Mouse (Mus musculus): ENCODE measurements around the gene Agbl5.

The Agbl5 gene

DNA sequence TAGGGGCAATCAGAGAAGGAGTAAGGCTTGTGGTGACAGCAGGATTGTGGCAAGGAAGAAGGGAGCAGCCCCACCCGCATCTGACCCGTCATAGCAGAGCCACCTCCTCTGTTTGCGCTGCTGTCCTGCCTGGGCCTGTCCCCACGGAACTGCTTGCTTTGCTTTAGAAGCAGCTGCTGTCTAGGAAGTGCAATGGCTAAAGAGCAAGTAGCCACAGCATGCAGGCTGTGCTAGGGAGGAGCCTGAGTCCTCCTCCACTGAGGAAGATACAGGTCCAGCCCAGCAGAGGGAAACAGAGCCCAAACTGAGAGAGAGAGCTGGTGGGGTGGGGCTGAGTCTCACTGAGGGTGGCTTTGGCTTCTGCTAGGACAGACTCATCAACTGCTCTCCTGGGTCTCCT, 24.6 kb upstream of the Agbl5 start:
- Histone ChIP-seq H3K4me1 (replicated peaks; ENCODE audit: low read depth, low read length) (peaks cover 38% of the 10 kb centered on the region), H3K27me3 (ENCODE audit: insufficient read depth, low read length) (peaks cover 12% of the 10 kb centered on the region), H3K4me3 (replicated peaks; ENCODE audit: low read length) (peak overlapping the region; percentile 30; the same call in 1 of the 2 replicates), H3K9me3 (ENCODE audit: low read length) (no peaks in the 10 kb centered on the region), H3K36me3 (ENCODE audit: insufficient read depth, low read length) (no peaks in the 10 kb centered on the region)
- no peak for TF ChIP-seq CTCF (conservative IDR thresholded peaks at IDR 0.05; ENCODE audit: low read length)

DNA sequence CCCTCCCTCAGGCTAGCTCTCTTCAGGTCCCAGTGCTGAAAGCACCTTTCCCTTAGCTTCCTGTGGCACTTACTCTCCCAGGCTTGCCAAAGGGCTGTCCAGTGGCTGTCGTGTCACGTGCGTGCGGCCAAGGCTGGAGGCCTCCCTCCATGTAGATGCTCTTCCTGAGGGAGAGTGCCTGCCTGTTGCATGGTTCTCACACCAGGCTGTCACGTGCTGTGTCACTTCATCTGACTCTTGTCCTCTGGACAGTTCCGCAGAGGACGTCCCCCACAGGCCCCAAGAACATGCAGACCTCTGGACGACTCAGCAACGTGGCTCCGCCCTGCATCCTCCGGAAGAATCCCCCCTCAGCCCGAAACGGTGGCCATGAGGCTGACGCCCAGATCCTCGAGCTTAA, 24.2 kb upstream of the Agbl5 start:
- Histone ChIP-seq H3K4me3 (replicated peaks; ENCODE audit: low read length) (peak overlapping the region; percentile 30), H3K9me3 (ENCODE audit: low read length) (no peaks in the 10 kb centered on the region), H3K4me1 (replicated peaks; ENCODE audit: low read depth, low read length) (peaks cover 38% of the 10 kb centered on the region), H3K27me3 (ENCODE audit: insufficient read depth, low read length) (peaks cover 12% of the 10 kb centered on the region), H3K36me3 (ENCODE audit: insufficient read depth, low read length) (no peaks in the 10 kb centered on the region)
- TF ChIP-seq CTCF (conservative IDR thresholded peaks at IDR 0.05; ENCODE audit: low read length), result no peak
- no peak for TF ChIP-seq POU5F1 (IDR thresholded peaks at IDR 0.05; ENCODE audit: borderline replicate concordance, low read length)
- TF ChIP-seq NANOG (IDR thresholded peaks at IDR 0.05; ENCODE audit: borderline replicate concordance, low read length), result no peak

DNA sequence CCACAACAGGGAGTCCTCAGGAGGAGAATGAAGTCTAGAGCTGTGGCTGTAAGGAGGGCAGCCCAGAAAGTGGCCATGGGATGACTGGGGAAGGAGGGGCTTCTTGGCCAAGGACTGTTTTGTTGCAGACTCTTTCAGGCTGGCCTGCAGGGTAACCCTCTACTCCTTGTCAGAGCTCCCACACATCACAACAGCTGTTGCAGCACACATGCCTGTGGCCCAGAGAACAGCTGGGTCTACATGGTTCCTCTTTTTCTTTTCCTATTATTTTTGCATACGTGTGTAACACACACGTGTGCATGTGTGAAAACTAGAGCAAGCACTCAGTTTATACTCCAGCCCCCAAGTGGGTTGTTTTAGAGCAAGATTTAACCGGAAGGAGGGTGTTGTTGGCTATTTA, 21.6 kb upstream of the Agbl5 start:
- TF ChIP-seq NANOG (IDR thresholded peaks at IDR 0.05; ENCODE audit: borderline replicate concordance, low read length), result no peak
- TF ChIP-seq CTCF (conservative IDR thresholded peaks at IDR 0.05; ENCODE audit: low read length), result no peak
- no peak for TF ChIP-seq POU5F1 (IDR thresholded peaks at IDR 0.05; ENCODE audit: borderline replicate concordance, low read length)
- Histone ChIP-seq H3K4me1 (replicated peaks; ENCODE audit: low read depth, low read length) (peaks cover 57% of the 10 kb centered on the region), H3K36me3 (ENCODE audit: insufficient read depth, low read length) (peaks cover 16% of the 10 kb centered on the region), H3K27me3 (ENCODE audit: insufficient read depth, low read length) (peaks cover 12% of the 10 kb centered on the region; the same call in 1 of the 2 replicates), H3K9me3 (ENCODE audit: low read length) (no peaks in the 10 kb centered on the region), H3K4me3 (replicated peaks; ENCODE audit: low read length) (no peak overlapping the region)

DNA sequence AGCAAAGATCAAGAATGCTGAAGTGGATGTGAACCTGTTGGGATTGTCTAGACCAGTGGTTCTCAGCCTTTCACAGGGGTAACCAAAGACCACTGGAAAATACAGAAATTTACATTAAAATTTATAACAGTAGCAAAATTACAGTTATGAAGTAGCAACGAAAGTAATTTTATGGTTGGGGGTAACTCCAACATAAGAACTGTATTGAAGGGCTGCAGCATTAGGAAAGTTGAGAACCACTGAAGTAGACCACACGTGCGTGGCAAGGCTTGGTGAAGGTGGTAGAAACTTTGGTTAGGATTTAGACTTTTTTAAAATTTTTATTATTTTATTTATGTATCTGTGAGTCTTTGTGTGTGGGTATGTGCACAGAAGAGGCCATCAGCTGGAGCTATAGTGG, 20.8 kb upstream of the Agbl5 start, which contains the start of gene Tmem214:
TSS of gene Tmem214 (plus strand) at position 301 of the 400 bp plus-strand sequence.
- no peaks in the 10 kb centered on the region for H3K9me3 ChIP-seq (ENCODE audit: low read length)
- TF ChIP-seq NANOG (IDR thresholded peaks at IDR 0.05; ENCODE audit: borderline replicate concordance, low read length), result no peak
- no peak for TF ChIP-seq CTCF (conservative IDR thresholded peaks at IDR 0.05; ENCODE audit: low read length)
- TF ChIP-seq POU5F1 (IDR thresholded peaks at IDR 0.05; ENCODE audit: borderline replicate concordance, low read length), result no peak
- H3K36me3 ChIP-seq (ENCODE audit: insufficient read depth, low read length), result peaks cover 24% of the 10 kb centered on the region
- H3K27me3 ChIP-seq (ENCODE audit: insufficient read depth, low read length), result peaks cover 12% of the 10 kb centered on the region; the same call in 1 of the 2 replicates
- peaks cover 65% of the 10 kb centered on the region for H3K4me1 ChIP-seq (replicated peaks; ENCODE audit: low read depth, low read length)
- peak within 1 kb of the TSS; percentile 92; the same call in 1 of the 2 replicates for H3K4me3 ChIP-seq (replicated peaks; ENCODE audit: low read length)

- Histone ChIP-seq H3K36me3 (ENCODE audit: insufficient read depth, low read length) (peaks cover 37% of the 10 kb centered on the region), H3K4me3 (replicated peaks; ENCODE audit: low read length) (peak overlapping the region; percentile 92), H3K9me3 (ENCODE audit: low read length) (no peaks in the 10 kb centered on the region), H3K27me3 (ENCODE audit: insufficient read depth, low read length) (peaks cover 7% of the 10 kb centered on the region; the same call in 1 of the 2 replicates), H3K4me1 (replicated peaks; ENCODE audit: low read depth, low read length) (peaks cover 67% of the 10 kb centered on the region)
- TF ChIP-seq CTCF (conservative IDR thresholded peaks at IDR 0.05; ENCODE audit: low read length) (no peak), POU5F1 (IDR thresholded peaks at IDR 0.05; ENCODE audit: borderline replicate concordance, low read length) (no peak), NANOG (IDR thresholded peaks at IDR 0.05; ENCODE audit: borderline replicate concordance, low read length) (no peak)
Measured at GRCm38 (mm10) chr5:30868981-30869380, 19.5 kb upstream of the Agbl5 start.

DNA sequence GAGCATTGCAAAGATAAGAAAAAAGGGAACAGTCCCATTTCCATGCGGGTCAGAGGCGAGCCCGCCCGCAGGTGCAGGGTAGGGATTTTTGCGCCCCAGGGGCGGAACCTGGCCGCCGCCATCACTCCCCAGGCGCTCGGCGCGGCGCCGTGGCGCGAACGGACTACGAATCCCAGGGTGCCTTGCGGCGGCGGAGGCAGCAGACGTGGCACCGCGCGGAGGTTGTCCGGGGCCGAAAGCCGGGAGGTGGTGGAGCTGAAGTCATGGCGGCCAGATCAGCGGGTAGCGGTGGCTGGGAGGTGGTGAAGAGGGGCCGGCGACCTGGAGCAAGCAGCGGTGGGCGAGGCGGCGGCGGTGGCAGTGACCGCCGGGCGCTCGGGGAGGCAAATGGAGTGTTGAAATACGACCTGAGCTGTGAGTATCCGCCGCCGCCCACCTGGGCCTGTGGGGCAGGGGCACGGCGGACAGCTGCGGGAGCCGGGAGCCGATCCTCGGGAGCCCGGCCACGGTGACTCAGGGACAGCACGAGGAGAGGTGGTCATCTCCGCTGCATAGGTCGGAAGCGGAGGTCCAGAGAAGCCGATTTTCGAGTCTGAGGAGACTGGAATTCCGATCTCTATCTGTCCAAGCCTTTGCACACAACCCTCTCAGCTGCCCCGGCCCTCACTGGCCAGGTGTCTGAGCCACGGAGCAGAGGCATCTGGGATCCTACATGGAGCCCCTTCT, 18.9 kb upstream of the Agbl5 start:
- Histone ChIP-seq H3K27me3 (ENCODE audit: insufficient read depth, low read length) (peaks cover 4% of the 10 kb centered on the region; the same call in 1 of the 2 replicates), H3K4me1 (replicated peaks; ENCODE audit: low read depth, low read length) (peaks cover 67% of the 10 kb centered on the region), H3K9me3 (ENCODE audit: low read length) (no peaks in the 10 kb centered on the region), H3K36me3 (ENCODE audit: insufficient read depth, low read length) (peaks cover 43% of the 10 kb centered on the region), H3K4me3 (replicated peaks; ENCODE audit: low read length) (peak overlapping the region; percentile 92)
- TF ChIP-seq POU5F1 (IDR thresholded peaks at IDR 0.05; ENCODE audit: borderline replicate concordance, low read length) (no peak), CTCF (conservative IDR thresholded peaks at IDR 0.05; ENCODE audit: low read length) (no peak), NANOG (IDR thresholded peaks at IDR 0.05; ENCODE audit: borderline replicate concordance, low read length) (no peak)

GRCm38 (mm10) chr5:30870131-30870406, 18.4 kb upstream of the Agbl5 start:
- peak overlapping the region; percentile 92 for H3K4me3 ChIP-seq (replicated peaks; ENCODE audit: low read length)
- H3K9me3 ChIP-seq (ENCODE audit: low read length), result no peaks in the 10 kb centered on the region
- H3K27me3 ChIP-seq (ENCODE audit: insufficient read depth, low read length), result no peaks in the 10 kb centered on the region; the same call in 1 of the 2 replicates
- TF ChIP-seq NANOG (IDR thresholded peaks at IDR 0.05; ENCODE audit: borderline replicate concordance, low read length) (no peak), CTCF (conservative IDR thresholded peaks at IDR 0.05; ENCODE audit: low read length) (no peak), POU5F1 (IDR thresholded peaks at IDR 0.05; ENCODE audit: borderline replicate concordance, low read length) (no peak)
- H3K36me3 ChIP-seq (ENCODE audit: insufficient read depth, low read length), result peaks cover 48% of the 10 kb centered on the region
- H3K4me1 ChIP-seq (replicated peaks; ENCODE audit: low read depth, low read length), result peaks cover 68% of the 10 kb centered on the region

GRCm38 (mm10) chr5:30872574-30872973, 15.9 kb upstream of the Agbl5 start:
- H3K9me3 ChIP-seq (ENCODE audit: low read length), result no peaks in the 10 kb centered on the region

GRCm38 (mm10) chr5:30874365-30874764, 14.1 kb upstream of the Agbl5 start:
- no peaks in the 10 kb centered on the region for H3K27me3 ChIP-seq (ENCODE audit: insufficient read depth, low read length)
- no peaks in the 10 kb centered on the region for H3K9me3 ChIP-seq (ENCODE audit: low read length)
- H3K36me3 ChIP-seq (ENCODE audit: insufficient read depth, low read length), result peaks cover 79% of the 10 kb centered on the region
- TF ChIP-seq POU5F1 (IDR thresholded peaks at IDR 0.05; ENCODE audit: borderline replicate concordance, low read length) (no peak), CTCF (conservative IDR thresholded peaks at IDR 0.05; ENCODE audit: low read length) (no peak), NANOG (IDR thresholded peaks at IDR 0.05; ENCODE audit: borderline replicate concordance, low read length) (no peak)
- no peak overlapping the region for H3K4me3 ChIP-seq (replicated peaks; ENCODE audit: low read length)
- peaks cover 86% of the 10 kb centered on the region for H3K4me1 ChIP-seq (replicated peaks; ENCODE audit: low read depth, low read length)

More at GRCm38 (mm10) chr5:30872574-30872973, 15.9 kb upstream of the Agbl5 start:
- Histone ChIP-seq H3K27me3 (ENCODE audit: insufficient read depth, low read length) (no peaks in the 10 kb centered on the region), H3K4me3 (replicated peaks; ENCODE audit: low read length) (no peak overlapping the region), H3K4me1 (replicated peaks; ENCODE audit: low read depth, low read length) (peaks cover 77% of the 10 kb centered on the region), H3K36me3 (ENCODE audit: insufficient read depth, low read length) (peaks cover 73% of the 10 kb centered on the region)
- no peak for TF ChIP-seq POU5F1 (IDR thresholded peaks at IDR 0.05; ENCODE audit: borderline replicate concordance, low read length)
- TF ChIP-seq NANOG (IDR thresholded peaks at IDR 0.05; ENCODE audit: borderline replicate concordance, low read length), result no peak
- no peak for TF ChIP-seq CTCF (conservative IDR thresholded peaks at IDR 0.05; ENCODE audit: low read length)

Measured in E14TG2a.4 (cell line).